Mouse (Mus musculus): Measurements from ENCODE around the gene Rcvrn. TPM values are rescaled to one million over a fixed set of nuclear protein-coding genes. Genes with fewer than 3 reads are reported as not detected.

Gene Rcvrn
- polyA plus RNA-seq (2015; fragmentation: Nextera tagmentation; extraction: Ambion mirVana): not detected in 2 replicates

GRCm38 (mm10) chr11:67694703-67695376 lies at the start of gene Rcvrn:
Rcvrn (plus strand) TSS chr11:67695326.
- ATAC-seq: no peak
- WGBS: 65% methylated on average over 7 of the region's 7 CpGs

GRCm38 (mm10) chr11:67647745-67648144 lies 47.4 kb upstream of the Rcvrn start:
- Histone ChIP-seq H3K4me1 (ENCODE audit: control insufficient read depth, insufficient read depth, low read depth, low read length) (peaks cover 9% of the 10 kb centered on the region), H3K9me3 (ENCODE audit: control insufficient read depth, low read length) (no peaks in the 10 kb centered on the region), H3K4me3 (ENCODE audit: low read length) (no peak overlapping the region), H3K36me3 (ENCODE audit: control insufficient read depth, insufficient read depth, low read length) (no peaks in the 10 kb centered on the region), H3K9ac (ENCODE audit: low read depth, low read length) (no peak overlapping the region), H3K27ac (ENCODE audit: low read depth, low read length) (no peak overlapping the region), H3K27me3 (replicated peaks; ENCODE audit: control insufficient read depth, insufficient read depth, low read length) (no peaks in the 10 kb centered on the region), H3K4me2 (ENCODE audit: low read length) (no peak overlapping the region)
- WGBS: 36% methylated on average over 5 of the region's 5 CpGs
- ATAC-seq: no peak

More at GRCm38 (mm10) chr11:67694703-67695376, at the start of gene Rcvrn:
- H3K27ac ChIP-seq (ENCODE audit: low read depth, low read length): no peak within 1 kb of the TSS
- H3K36me3 ChIP-seq (ENCODE audit: control insufficient read depth, insufficient read depth, low read length): no peaks in the 10 kb centered on the region
- H3K4me1 ChIP-seq (ENCODE audit: control insufficient read depth, insufficient read depth, low read depth, low read length): no peaks in the 10 kb centered on the region
- H3K9me3 ChIP-seq (ENCODE audit: control insufficient read depth, low read length): no peaks in the 10 kb centered on the region; the same call in 1 of the 2 replicates
- no peak within 1 kb of the TSS; the same call in 1 of the 2 replicates for H3K4me2 ChIP-seq (ENCODE audit: low read length)
- H3K27me3 ChIP-seq (replicated peaks; ENCODE audit: control insufficient read depth, insufficient read depth, low read length): no peaks in the 10 kb centered on the region
- H3K9ac ChIP-seq (ENCODE audit: low read depth, low read length): no peak within 1 kb of the TSS
- H3K4me3 ChIP-seq (ENCODE audit: low read length): no peak within 1 kb of the TSS

GRCm38 (mm10) chr11:67648651-67649407 lies 46.3 kb upstream of the Rcvrn start:
- ATAC-seq: no peak
- 66% methylated on average over 11 of the region's 11 CpGs for WGBS
- Histone ChIP-seq H3K36me3 (ENCODE audit: control insufficient read depth, insufficient read depth, low read length) (no peaks in the 10 kb centered on the region), H3K4me3 (ENCODE audit: low read length) (no peak overlapping the region), H3K4me1 (ENCODE audit: control insufficient read depth, insufficient read depth, low read depth, low read length) (peaks cover 15% of the 10 kb centered on the region), H3K27me3 (replicated peaks; ENCODE audit: control insufficient read depth, insufficient read depth, low read length) (no peaks in the 10 kb centered on the region), H3K9ac (ENCODE audit: low read depth, low read length) (no peak overlapping the region), H3K4me2 (ENCODE audit: low read length) (no peak overlapping the region), H3K9me3 (ENCODE audit: control insufficient read depth, low read length) (no peaks in the 10 kb centered on the region), H3K27ac (ENCODE audit: low read depth, low read length) (no peak overlapping the region)

GRCm38 (mm10) chr11:67649971-67650707 lies 45.0 kb upstream of the Rcvrn start:
- no peaks in the 10 kb centered on the region for H3K9me3 ChIP-seq (ENCODE audit: control insufficient read depth, low read length)
- peaks cover 18% of the 10 kb centered on the region for H3K4me1 ChIP-seq (ENCODE audit: control insufficient read depth, insufficient read depth, low read depth, low read length)
- H3K27me3 ChIP-seq (replicated peaks; ENCODE audit: control insufficient read depth, insufficient read depth, low read length): no peaks in the 10 kb centered on the region
- H3K9ac ChIP-seq (ENCODE audit: low read depth, low read length): no peak overlapping the region
- 49% methylated on average over 10 of the region's 10 CpGs for WGBS
- no peak overlapping the region for H3K4me3 ChIP-seq (ENCODE audit: low read length)
- no peak overlapping the region for H3K4me2 ChIP-seq (ENCODE audit: low read length)
- no peaks in the 10 kb centered on the region for H3K36me3 ChIP-seq (ENCODE audit: control insufficient read depth, insufficient read depth, low read length)
- H3K27ac ChIP-seq (ENCODE audit: low read depth, low read length): no peak overlapping the region
- no peak for ATAC-seq

GRCm38 (mm10) chr11:67651731-67652130 lies 43.4 kb upstream of the Rcvrn start:
- Histone ChIP-seq H3K4me1 (ENCODE audit: control insufficient read depth, insufficient read depth, low read depth, low read length) (peaks cover 24% of the 10 kb centered on the region), H3K27me3 (replicated peaks; ENCODE audit: control insufficient read depth, insufficient read depth, low read length) (no peaks in the 10 kb centered on the region), H3K4me2 (ENCODE audit: low read length) (no peak overlapping the region), H3K9ac (ENCODE audit: low read depth, low read length) (no peak overlapping the region), H3K36me3 (ENCODE audit: control insufficient read depth, insufficient read depth, low read length) (no peaks in the 10 kb centered on the region), H3K9me3 (ENCODE audit: control insufficient read depth, low read length) (no peaks in the 10 kb centered on the region), H3K27ac (ENCODE audit: low read depth, low read length) (no peak overlapping the region), H3K4me3 (ENCODE audit: low read length) (no peak overlapping the region)
- ATAC-seq: no peak
- WGBS: 74% methylated on average over 6 of the region's 6 CpGs

DNA sequence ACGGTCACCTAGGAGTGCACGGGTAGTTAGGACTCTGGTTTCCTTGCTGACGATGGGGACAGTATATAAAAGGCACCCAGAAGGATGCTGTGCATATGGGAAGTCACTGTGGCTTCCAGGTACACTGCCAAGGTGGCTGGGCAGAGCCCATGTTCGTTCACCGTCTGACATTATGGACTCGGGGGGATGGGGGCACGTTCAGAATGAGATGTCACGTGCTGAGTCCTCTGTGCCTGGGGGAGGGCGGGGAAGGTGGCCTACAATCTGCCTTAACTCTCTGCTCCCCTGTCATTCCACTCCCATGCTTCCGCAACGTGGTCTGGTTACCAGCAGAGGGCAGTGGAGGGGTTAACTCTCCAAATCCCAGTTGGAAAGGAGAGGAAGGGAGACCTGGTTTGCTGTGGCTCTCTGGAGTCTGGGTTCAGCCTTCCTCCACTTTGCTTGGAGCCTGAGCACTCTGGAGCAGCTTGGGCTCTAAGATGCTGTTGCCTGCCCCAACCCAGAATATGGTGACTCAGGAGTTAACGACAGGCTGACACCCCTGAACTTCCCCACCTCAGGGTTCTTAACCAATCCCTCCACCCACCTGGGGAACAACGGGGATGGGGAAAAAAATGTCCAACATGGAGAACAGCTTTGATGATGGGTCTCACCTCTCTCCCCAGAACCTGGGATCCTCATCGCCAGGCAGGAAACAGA lies 42.8 kb upstream of the Rcvrn start:
- WGBS: 12% methylated on average over 14 of the region's 14 CpGs
- Histone ChIP-seq H3K9me3 (ENCODE audit: control insufficient read depth, low read length) (no peaks in the 10 kb centered on the region), H3K27me3 (replicated peaks; ENCODE audit: control insufficient read depth, insufficient read depth, low read length) (no peaks in the 10 kb centered on the region), H3K27ac (ENCODE audit: low read depth, low read length) (no peak overlapping the region), H3K4me1 (ENCODE audit: control insufficient read depth, insufficient read depth, low read depth, low read length) (peaks cover 24% of the 10 kb centered on the region), H3K36me3 (ENCODE audit: control insufficient read depth, insufficient read depth, low read length) (no peaks in the 10 kb centered on the region), H3K4me3 (ENCODE audit: low read length) (peak overlapping the region; percentile 22), H3K4me2 (ENCODE audit: low read length) (peak overlapping the region; percentile 39), H3K9ac (ENCODE audit: low read depth, low read length) (peak overlapping the region; percentile 38)
- peak; percentile 34; the same call in 1 of the 2 replicates for ATAC-seq

GRCm38 (mm10) chr11:67652893-67653255 lies 42.3 kb upstream of the Rcvrn start:
- Histone ChIP-seq H3K27me3 (replicated peaks; ENCODE audit: control insufficient read depth, insufficient read depth, low read length) (no peaks in the 10 kb centered on the region), H3K4me2 (ENCODE audit: low read length) (peak overlapping the region; percentile 39), H3K4me3 (ENCODE audit: low read length) (peak overlapping the region; percentile 22), H3K4me1 (ENCODE audit: control insufficient read depth, insufficient read depth, low read depth, low read length) (peaks cover 24% of the 10 kb centered on the region), H3K36me3 (ENCODE audit: control insufficient read depth, insufficient read depth, low read length) (no peaks in the 10 kb centered on the region), H3K9me3 (ENCODE audit: control insufficient read depth, low read length) (no peaks in the 10 kb centered on the region), H3K9ac (ENCODE audit: low read depth, low read length) (peak overlapping the region; percentile 38), H3K27ac (ENCODE audit: low read depth, low read length) (no peak overlapping the region)
- no peak for ATAC-seq
- WGBS: 21% methylated on average over 6 of the region's 6 CpGs

DNA sequence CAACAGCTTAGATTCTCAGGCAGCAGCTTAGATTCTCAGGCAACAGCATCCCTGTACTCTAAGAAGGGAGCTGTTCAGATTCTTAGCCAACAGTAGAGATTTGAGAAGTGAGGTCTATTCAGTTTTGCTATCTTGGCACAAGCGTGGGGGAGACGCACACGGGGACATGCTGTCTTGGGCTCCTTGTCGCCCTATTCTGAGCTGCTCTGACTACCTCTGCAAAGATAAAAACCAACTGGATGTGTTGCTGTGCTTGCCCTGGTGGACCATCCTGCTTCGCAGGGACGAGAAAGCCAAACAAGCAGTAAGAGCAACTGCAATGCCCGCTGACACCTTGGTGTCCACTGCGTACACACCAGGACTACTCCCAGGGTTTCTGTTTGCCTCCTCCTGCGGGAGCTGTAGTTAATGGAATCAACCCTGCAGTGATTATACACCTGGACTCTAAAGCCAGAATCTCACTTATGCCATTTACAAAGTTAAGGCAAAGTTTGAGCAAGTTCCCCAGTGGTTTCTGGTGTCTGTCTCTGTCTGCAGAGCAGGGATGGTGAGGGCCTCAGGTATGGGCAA lies 41.5 kb upstream of the Rcvrn start:
- no peak overlapping the region for H3K27ac ChIP-seq (ENCODE audit: low read depth, low read length)

More for the DNA sequence above, 41.5 kb upstream of the Rcvrn start:
- no peak overlapping the region for H3K4me3 ChIP-seq (ENCODE audit: low read length)
- H3K9ac ChIP-seq (ENCODE audit: low read depth, low read length): peak overlapping the region; percentile 27
- peaks cover 24% of the 10 kb centered on the region for H3K4me1 ChIP-seq (ENCODE audit: control insufficient read depth, insufficient read depth, low read depth, low read length)
- H3K4me2 ChIP-seq (ENCODE audit: low read length): no peak overlapping the region; the same call in 1 of the 2 replicates
- no peaks in the 10 kb centered on the region for H3K27me3 ChIP-seq (replicated peaks; ENCODE audit: control insufficient read depth, insufficient read depth, low read length)
- no peaks in the 10 kb centered on the region for H3K9me3 ChIP-seq (ENCODE audit: control insufficient read depth, low read length)
- ATAC-seq: no peak
- 91% methylated on average over 9 of the region's 9 CpGs for WGBS
- H3K36me3 ChIP-seq (ENCODE audit: control insufficient read depth, insufficient read depth, low read length): no peaks in the 10 kb centered on the region
